Mouse (Mus musculus) midbrain, embryonic 13.5 days (tissue): ENCODE data around the gene Vmn1r100. TPM values are rescaled to one million over a fixed set of nuclear protein-coding genes. Genes with fewer than 3 reads are reported as not detected.
"Not testable (repeated sequence)": the region's sequence is repeated elsewhere in the genome, so short reads cannot be mapped to it uniquely, and the experiment has no call there.

Source experiments
- ATAC-seq: fragments of 200-750 bp; cut with Nextera tagmentation; 2 replicates; pipeline ENCODE4 v1.8.0; 2017; ENCODE audit warnings: mild to moderate bottlenecking, moderate TSS enrichment, moderate library complexity
- H3K27ac ChIP-seq: fragments of 300-500 bp; sonication (generic); 2 replicates; pipeline ENCODE4 v1.5.1; 2015; ENCODE audit warnings: inconsistent platforms, mild to moderate bottlenecking, moderate library complexity
- H3K27me3 ChIP-seq: fragments of 300-500 bp; sonication (generic); 2 replicates; pipeline ENCODE4 v1.6.1; 2015; ENCODE audit warnings: mild to moderate bottlenecking, inconsistent platforms
- H3K36me3 ChIP-seq: fragments of 300-500 bp; sonication (generic); 2 replicates; pipeline ENCODE4 v1.6.1; 2015; ENCODE audit warnings: mild to moderate bottlenecking, inconsistent platforms
- H3K4me1 ChIP-seq: fragments of 300-500 bp; sonication (generic); replicated peaks from 2 replicates; pipeline ENCODE4 v1.6.1; 2015; ENCODE audit warnings: inconsistent platforms
- H3K4me2 ChIP-seq: fragments of 300-500 bp; sonication (generic); replicated peaks from 2 replicates; pipeline ENCODE4 v1.6.1; 2015; ENCODE audit warnings: moderate library complexity, mild to moderate bottlenecking, inconsistent platforms
- H3K4me3 ChIP-seq: fragments of 300-500 bp; sonication (generic); replicated peaks from 2 replicates; pipeline ENCODE4 v1.5.1; 2015; ENCODE audit warnings: mild to moderate bottlenecking, inconsistent platforms
- H3K9ac ChIP-seq: fragments of 300-500 bp; sonication (generic); replicated peaks from 2 replicates; pipeline ENCODE4 v1.6.1; 2015; ENCODE audit warnings: mild to moderate bottlenecking, inconsistent platforms
- H3K9me3 ChIP-seq: fragments of 300-500 bp; sonication (generic); 2 replicates; pipeline ENCODE4 v1.6.1; 2016; ENCODE audit warnings: mild to moderate bottlenecking, inconsistent platforms
- WGBS: fragments of 180-500 bp; shearing (Covaris S2); methylation state at CpG from one replicate; pipeline ENCODE4 v1.1.7; 2015; 5-methylcytosine and 5-hydroxymethylcytosine counted together
- polyA plus RNA-seq: library from polyadenylated mRNA; unstranded; fragments of >200 nt; fragmentation: Nextera tagmentation; extraction: Ambion mirVana; gene quantifications from 2 replicates; pipeline ENCODE4 v1.2.1, GENCODE M21; 2015

Vmn1r100 gene
- not detected in 2 replicates for polyA plus RNA-seq

- not testable (repeated sequence) for ATAC-seq, H3K27me3 ChIP-seq, H3K9me3 ChIP-seq, H3K9ac ChIP-seq, H3K27ac ChIP-seq, H3K4me3 ChIP-seq, H3K36me3 ChIP-seq, H3K4me1 ChIP-seq, H3K4me2 ChIP-seq
- WGBS: no CpG with 5 or more reads among the region's 3 CpGs
Observed at GRCm38 (mm10) chr7:20417642-20418041, at the start of gene Vmn1r100. Vmn1r100 (plus strand) TSS chr7:20417942.

DNA sequence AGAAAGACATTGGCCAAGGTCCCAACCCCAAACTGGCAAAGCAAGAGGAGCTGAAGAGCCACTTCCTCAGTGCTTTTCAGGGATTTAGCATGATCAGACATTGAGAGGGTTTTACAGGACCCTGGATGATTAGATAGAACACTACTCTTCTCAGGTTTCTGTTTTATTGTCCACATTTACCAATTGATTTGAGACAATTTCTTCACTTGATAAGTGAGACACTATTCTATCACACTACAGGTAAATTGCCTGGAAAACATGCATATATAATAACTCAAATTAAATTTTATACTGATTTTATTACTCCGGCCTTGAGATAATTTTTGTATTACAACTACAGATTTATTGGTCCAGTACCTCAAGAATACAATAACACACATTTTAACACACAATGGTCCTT is 42.4 kb upstream of the Vmn1r100 start, which contains the start of gene Gm5728:
Gm5728 (minus strand) TSS at position 101 of the 400 bp plus-strand sequence.
- H3K4me3 ChIP-seq, H3K9ac ChIP-seq, H3K36me3 ChIP-seq, H3K9me3 ChIP-seq, H3K27ac ChIP-seq, H3K27me3 ChIP-seq, H3K4me2 ChIP-seq, H3K4me1 ChIP-seq, ATAC-seq: not testable (repeated sequence)
- no CpG with 5 or more reads among the region's 1 CpGs for WGBS

DNA sequence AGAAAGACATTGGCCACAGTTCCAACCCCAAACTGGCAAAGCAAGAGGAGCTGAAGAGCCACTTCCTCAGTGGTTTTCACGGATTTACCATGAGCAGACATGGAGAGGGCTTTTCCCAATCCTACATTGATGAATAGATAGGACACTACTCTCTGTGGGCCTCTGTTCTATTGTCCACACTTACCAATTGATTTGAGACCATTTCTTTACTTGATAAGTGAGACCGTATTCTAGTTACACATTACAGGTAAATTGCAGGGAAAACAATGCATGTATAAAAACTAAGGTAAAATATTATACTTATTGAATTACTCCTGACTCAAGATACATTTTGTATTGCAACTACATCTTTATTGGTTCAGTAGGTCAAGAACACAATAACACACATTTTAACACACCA is 24.8 kb downstream of the Vmn1r100 start, which contains the start of gene Vmn1r101:
Vmn1r101 (minus strand) TSS at position 101 of the 400 bp plus-strand sequence.
- not testable (repeated sequence) for H3K9ac ChIP-seq, H3K9me3 ChIP-seq, H3K4me1 ChIP-seq, H3K36me3 ChIP-seq, H3K27me3 ChIP-seq, ATAC-seq, H3K27ac ChIP-seq, H3K4me2 ChIP-seq, H3K4me3 ChIP-seq
- no CpG with 5 or more reads among the region's 2 CpGs for WGBS

Other genes with a start within 250 kb of the Vmn1r100 start
- not detected in 2 replicates for gene Vmn1r94, start 249.6 kb upstream of the Vmn1r100 start, polyA plus RNA-seq
- not detected in 2 replicates for gene Vmn1r95, start 224.2 kb upstream of the Vmn1r100 start, polyA plus RNA-seq
- not detected in 2 replicates for gene Gm6164, start 212.3 kb upstream of the Vmn1r100 start, polyA plus RNA-seq
- gene Gm4498, start 184.1 kb upstream of the Vmn1r100 start, polyA plus RNA-seq: not detected in 2 replicates
- not detected in 2 replicates for gene Gm5890, start 155.1 kb upstream of the Vmn1r100 start, polyA plus RNA-seq
- not detected in 2 replicates for gene Gm4133, start 83.9 kb upstream of the Vmn1r100 start, polyA plus RNA-seq
- not detected in 2 replicates for gene Gm5728, start 42.5 kb upstream of the Vmn1r100 start, polyA plus RNA-seq
- not detected in 2 replicates for gene Vmn1r101, start 24.7 kb downstream of the Vmn1r100 start, polyA plus RNA-seq
- not detected in 2 replicates for gene Gm10670, start 57.0 kb downstream of the Vmn1r100 start, polyA plus RNA-seq
- gene Vmn1r103, start 92.6 kb downstream of the Vmn1r100 start, polyA plus RNA-seq: not detected in 2 replicates
- gene Vmn1r104, start 115.9 kb downstream of the Vmn1r100 start, polyA plus RNA-seq: not detected in 2 replicates
- gene Gm5726, start 127.8 kb downstream of the Vmn1r100 start, polyA plus RNA-seq: not detected in 2 replicates
- gene Gm4141, start 158.3 kb downstream of the Vmn1r100 start, polyA plus RNA-seq: not detected in 2 replicates
- not detected in 2 replicates for gene Gm4513, start 181.1 kb downstream of the Vmn1r100 start, polyA plus RNA-seq